Mouse (Mus musculus): ENCODE measurements around the gene Slc22a15.

GRCm38 (mm10) chr3:101929105-101929876 is 5.0 kb upstream of the Slc22a15 start:
- TF ChIP-seq POLR2A (IDR thresholded peaks at IDR 0.05; ENCODE audit: borderline replicate concordance, extremely low read depth, low read depth, low read length): no peak
- TF ChIP-seq CTCF (IDR thresholded peaks at IDR 0.05; ENCODE audit: insufficient read depth, low read length): no peak
